Mouse (Mus musculus) heart, embryonic 15.5 days (tissue): Measurements from ENCODE around the gene Mpdu1. TPM values are rescaled to one million over a fixed set of nuclear protein-coding genes. Genes with fewer than 3 reads are reported as not detected.
A peak's percentile ranks its signal among the peaks of the same experiment; 100 is the strongest.
"Not testable (repeated sequence)": the region's sequence is repeated elsewhere in the genome, so short reads cannot be mapped to it uniquely, and the experiment has no call there.

ENCODE experiments used
- ATAC-seq: fragments of 200-750 bp; cut with Nextera tagmentation; replicated peaks from 2 replicates; pipeline ENCODE4 v1.8.0; 2017; ENCODE audit warnings: low read depth, moderate TSS enrichment; ENCODE audit not compliant: insufficient number of reproducible peaks, insufficient read depth, low FRiP score
- H3K27ac ChIP-seq: fragments of 300-500 bp; sonication (generic); 2 replicates; pipeline ENCODE4 v1.5.1; 2015; ENCODE audit warnings: mild to moderate bottlenecking, inconsistent platforms
- H3K27me3 ChIP-seq: fragments of 300-500 bp; sonication (generic); 2 replicates; pipeline ENCODE4 v1.6.1; 2015; ENCODE audit warnings: inconsistent platforms
- H3K36me3 ChIP-seq: fragments of 300-500 bp; sonication (generic); 2 replicates; pipeline ENCODE4 v1.6.1; 2015; ENCODE audit warnings: mild to moderate bottlenecking, inconsistent platforms
- H3K4me1 ChIP-seq: fragments of 300-500 bp; sonication (generic); replicated peaks from 2 replicates; pipeline ENCODE4 v1.6.1; 2015; ENCODE audit warnings: inconsistent platforms
- H3K4me2 ChIP-seq: fragments of 300-500 bp; sonication (generic); 2 replicates; pipeline ENCODE4 v1.6.1; 2015; ENCODE audit warnings: inconsistent platforms, mild to moderate bottlenecking, moderate library complexity
- H3K4me3 ChIP-seq: fragments of 300-500 bp; sonication (generic); 2 replicates; pipeline ENCODE4 v1.5.1; 2015; ENCODE audit warnings: mild to moderate bottlenecking, inconsistent platforms
- H3K9ac ChIP-seq: fragments of 300-500 bp; sonication (generic); 2 replicates; pipeline ENCODE4 v1.6.1; 2015; ENCODE audit warnings: mild to moderate bottlenecking, inconsistent platforms
- H3K9me3 ChIP-seq: fragments of 300-500 bp; sonication (generic); replicated peaks from 2 replicates; pipeline ENCODE4 v1.6.1; 2016; ENCODE audit warnings: inconsistent platforms
- WGBS: fragments of 180-500 bp; shearing (Covaris S2); methylation state at CpG from one replicate; pipeline ENCODE4 v1.1.7; 2015; ENCODE audit warnings: mixed read lengths; 5-methylcytosine and 5-hydroxymethylcytosine counted together
- polyA plus RNA-seq: library from polyadenylated mRNA; unstranded; fragments of >200 nt; fragmentation: Nextera tagmentation; extraction: Ambion mirVana; gene quantifications from 2 replicates; pipeline ENCODE4 v1.2.1, GENCODE M21; 2015

Mpdu1 gene
- polyA plus RNA-seq, 1 experiment from 2014 or later: 38.8 TPM

GRCm38 (mm10) chr11:69703381-69703780 lies 40.9 kb upstream of the Mpdu1 start:
- not testable (repeated sequence) for H3K36me3 ChIP-seq, H3K27me3 ChIP-seq, H3K4me2 ChIP-seq, ATAC-seq, H3K4me3 ChIP-seq, H3K9me3 ChIP-seq, H3K27ac ChIP-seq, H3K9ac ChIP-seq
- WGBS: 79% methylated on average over 3 of the region's 3 CpGs
- H3K4me1 ChIP-seq: peaks cover 10% of the 10 kb centered on the region

- 94% methylated on average over 10 of the region's 10 CpGs for WGBS
- ATAC-seq: not testable (repeated sequence)
Measured at GRCm38 (mm10) chr11:69702886-69703285, 40.4 kb upstream of the Mpdu1 start.

GRCm38 (mm10) chr11:69699595-69699994 lies 37.2 kb upstream of the Mpdu1 start:
- 20% methylated on average over 1 of the region's 1 CpGs for WGBS
- H3K27me3 ChIP-seq: no peaks in the 10 kb centered on the region
- no peak overlapping the region for H3K9ac ChIP-seq
- no peaks in the 10 kb centered on the region for H3K9me3 ChIP-seq
- H3K27ac ChIP-seq: no peak overlapping the region
- ATAC-seq: no peak
- H3K36me3 ChIP-seq: no peaks in the 10 kb centered on the region
- no peak overlapping the region for H3K4me3 ChIP-seq
- H3K4me2 ChIP-seq: no peak overlapping the region
- peaks cover 15% of the 10 kb centered on the region for H3K4me1 ChIP-seq

More at GRCm38 (mm10) chr11:69702886-69703285, 40.4 kb upstream of the Mpdu1 start:
- not testable (repeated sequence) for H3K4me3 ChIP-seq, H3K9me3 ChIP-seq, H3K36me3 ChIP-seq, H3K27me3 ChIP-seq, H3K27ac ChIP-seq, H3K9ac ChIP-seq, H3K4me2 ChIP-seq
- peaks cover 10% of the 10 kb centered on the region for H3K4me1 ChIP-seq

- Histone ChIP-seq H3K9ac (no peak overlapping the region), H3K9me3 (no peaks in the 10 kb centered on the region), H3K27ac (no peak overlapping the region), H3K36me3 (no peaks in the 10 kb centered on the region), H3K27me3 (no peaks in the 10 kb centered on the region), H3K4me3 (no peak overlapping the region), H3K4me2 (no peak overlapping the region), H3K4me1 (peaks cover 15% of the 10 kb centered on the region)
- ATAC-seq: no peak
- WGBS: 65% methylated on average over 5 of the region's 5 CpGs
Measured at GRCm38 (mm10) chr11:69698574-69698973, 36.1 kb upstream of the Mpdu1 start.

- peaks cover 19% of the 10 kb centered on the region for H3K4me1 ChIP-seq
- 81% methylated on average over 3 of the region's 3 CpGs for WGBS
- ATAC-seq: no peak
Measured at GRCm38 (mm10) chr11:69697396-69697795, 35.0 kb upstream of the Mpdu1 start.

DNA sequence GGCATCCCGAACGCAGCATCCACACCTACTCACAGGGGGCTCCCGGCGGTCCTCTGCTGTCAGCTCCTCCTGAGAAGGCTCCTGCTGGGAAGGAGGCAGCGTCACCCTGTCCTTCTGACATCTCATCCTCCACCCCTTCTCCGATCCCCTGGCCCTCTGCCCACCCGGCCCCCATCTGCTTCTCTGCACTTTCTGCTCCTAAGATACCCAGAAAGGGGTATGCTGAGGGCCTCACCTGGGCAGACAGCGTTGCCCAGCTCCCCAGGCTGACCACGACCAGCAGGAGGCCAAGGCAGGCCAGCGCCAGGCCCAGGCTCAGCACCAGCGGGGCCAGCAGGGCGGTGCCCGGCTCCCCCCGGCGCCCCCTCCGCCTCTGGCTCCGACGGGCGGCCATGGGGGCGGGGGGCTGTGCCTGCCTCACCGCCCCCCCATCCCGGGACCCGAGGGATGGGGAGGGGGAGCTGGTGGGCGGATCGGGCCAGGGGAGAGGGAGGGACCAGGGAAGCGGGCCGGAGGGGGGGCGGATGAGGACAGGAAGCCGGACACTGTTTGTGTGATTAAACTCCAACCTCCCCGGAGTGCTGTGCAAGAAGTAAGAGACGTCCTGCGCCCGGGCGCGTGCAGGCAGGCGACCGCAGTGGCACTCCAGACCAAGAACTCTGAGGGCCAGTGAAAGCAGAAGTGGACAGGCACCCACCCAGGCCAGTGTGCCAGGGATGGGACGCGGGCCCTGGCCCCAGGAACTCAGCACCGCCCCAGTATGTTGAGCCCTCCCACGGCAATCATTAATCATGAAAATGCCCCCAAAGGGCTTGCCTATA lies 33.1 kb upstream of the Mpdu1 start, which contains the start of the genes Tnfsf12 and Tnfsfm13:
Gene Tnfsf12, minus strand, starts transcription at position 489 of the 821 bp plus-strand sequence.
Gene Tnfsfm13, minus strand, starts transcription at position 738 of the 821 bp plus-strand sequence.
- peak; percentile 78 for ATAC-seq
- Histone ChIP-seq H3K27ac (peak within 1 kb of the TSS; percentile 73), H3K9ac (peak within 1 kb of the TSS; percentile 69), H3K36me3 (no peaks in the 10 kb centered on the region), H3K4me2 (peak within 1 kb of the TSS; percentile 90), H3K4me1 (peaks cover 19% of the 10 kb centered on the region), H3K27me3 (no peaks in the 10 kb centered on the region), H3K4me3 (peak within 1 kb of the TSS; percentile 59), H3K9me3 (no peaks in the 10 kb centered on the region)
- 2% methylated on average over 41 of the region's 41 CpGs for WGBS

More at GRCm38 (mm10) chr11:69697396-69697795, 35.0 kb upstream of the Mpdu1 start:
- Histone ChIP-seq H3K36me3 (no peaks in the 10 kb centered on the region), H3K4me2 (no peak overlapping the region), H3K4me3 (no peak overlapping the region), H3K27ac (no peak overlapping the region), H3K9ac (no peak overlapping the region), H3K9me3 (no peaks in the 10 kb centered on the region), H3K27me3 (no peaks in the 10 kb centered on the region)

GRCm38 (mm10) chr11:69695046-69695360 lies 32.6 kb upstream of the Mpdu1 start:
- Histone ChIP-seq H3K4me1 (peaks cover 19% of the 10 kb centered on the region), H3K27me3 (no peaks in the 10 kb centered on the region), H3K36me3 (no peaks in the 10 kb centered on the region), H3K4me2 (peak overlapping the region; percentile 90), H3K27ac (peak overlapping the region; percentile 73; the same call in 1 of the 2 replicates), H3K9me3 (no peaks in the 10 kb centered on the region), H3K4me3 (peak overlapping the region; percentile 59), H3K9ac (peak overlapping the region; percentile 69)
- WGBS: 29% methylated on average over 6 of the region's 6 CpGs
- no peak for ATAC-seq

- no peak for ATAC-seq
- no peak overlapping the region for H3K9ac ChIP-seq
- no peaks in the 10 kb centered on the region for H3K36me3 ChIP-seq
- H3K27ac ChIP-seq: no peak overlapping the region
- no peaks in the 10 kb centered on the region for H3K27me3 ChIP-seq
- H3K9me3 ChIP-seq: no peaks in the 10 kb centered on the region
- no peak overlapping the region for H3K4me3 ChIP-seq
- H3K4me2 ChIP-seq: no peak overlapping the region
- 44% methylated on average over 11 of the region's 11 CpGs for WGBS
- peaks cover 13% of the 10 kb centered on the region for H3K4me1 ChIP-seq
Measured at GRCm38 (mm10) chr11:69693421-69693965, 31.1 kb upstream of the Mpdu1 start.

DNA sequence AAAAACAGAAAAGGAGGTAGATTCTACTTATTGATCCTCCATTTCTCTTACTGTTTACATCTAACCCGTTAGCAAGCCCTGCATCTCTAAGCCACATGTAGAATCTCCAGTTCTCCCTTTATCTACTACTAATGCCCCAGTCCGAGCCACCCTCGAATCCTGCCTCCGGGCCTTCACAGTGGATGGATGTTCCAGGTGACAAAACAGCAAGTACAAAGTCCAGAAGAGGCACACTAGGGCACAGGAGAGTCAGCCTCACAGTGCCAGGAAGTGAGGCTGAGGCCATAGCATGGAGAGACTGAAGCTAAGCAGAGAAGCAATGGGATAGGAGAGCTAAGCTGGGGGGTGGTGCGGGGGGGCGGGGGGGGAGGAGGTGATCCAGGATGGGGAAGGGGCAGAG lies 30.4 kb upstream of the Mpdu1 start:
- H3K4me3 ChIP-seq: no peak overlapping the region
- no peaks in the 10 kb centered on the region for H3K27me3 ChIP-seq
- ATAC-seq: no peak
- whole genome bisulfite sequencing: 86% methylated on average over 6 of the region's 6 CpGs
- no peaks in the 10 kb centered on the region for H3K9me3 ChIP-seq
- H3K9ac ChIP-seq: no peak overlapping the region
- H3K36me3 ChIP-seq: no peaks in the 10 kb centered on the region
- peaks cover 13% of the 10 kb centered on the region for H3K4me1 ChIP-seq
- no peak overlapping the region for H3K27ac ChIP-seq
- H3K4me2 ChIP-seq: no peak overlapping the region

DNA sequence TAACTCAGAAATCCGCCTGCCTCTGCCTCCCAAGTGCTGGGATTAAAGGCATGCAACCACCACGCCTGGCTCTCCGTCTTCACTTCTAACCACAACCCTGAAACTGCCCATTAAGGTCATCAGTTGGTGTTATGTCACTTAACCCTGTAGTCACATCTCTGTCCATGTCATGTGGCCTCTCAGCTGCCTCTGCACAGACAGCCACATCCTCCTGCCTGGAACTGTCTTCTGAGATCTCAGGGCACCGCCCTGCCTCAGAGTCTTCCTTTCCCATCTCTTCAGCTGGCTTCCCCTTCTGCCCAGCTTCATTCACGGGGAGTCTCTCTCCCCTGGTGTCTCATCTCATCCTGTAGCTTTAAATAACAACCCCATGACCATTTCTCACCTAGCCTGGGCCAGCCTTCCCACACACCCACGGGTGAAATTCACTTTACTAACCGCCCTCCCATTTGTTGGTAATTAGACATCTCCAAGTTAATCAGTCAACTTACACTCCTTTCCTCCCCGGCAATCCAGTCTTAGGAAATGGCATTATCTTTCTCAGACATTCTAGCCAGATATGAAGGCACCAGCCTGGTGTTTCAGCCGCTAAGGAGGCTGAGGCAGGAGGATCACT lies 29.9 kb upstream of the Mpdu1 start:
- peaks cover 13% of the 10 kb centered on the region for H3K4me1 ChIP-seq
- H3K9me3 ChIP-seq: no peaks in the 10 kb centered on the region
- WGBS: 70% methylated on average over 9 of the region's 9 CpGs
- H3K27ac ChIP-seq: no peak overlapping the region
- no peaks in the 10 kb centered on the region for H3K27me3 ChIP-seq
- H3K36me3 ChIP-seq: no peaks in the 10 kb centered on the region
- no peak overlapping the region for H3K4me2 ChIP-seq
- ATAC-seq: no peak
- H3K9ac ChIP-seq: no peak overlapping the region
- H3K4me3 ChIP-seq: no peak overlapping the region

GRCm38 (mm10) chr11:69689891-69690290 lies 27.4 kb upstream of the Mpdu1 start:
- Histone ChIP-seq H3K4me2 (no peak overlapping the region), H3K9ac (no peak overlapping the region)
- WGBS: 97% methylated on average over 1 of the region's 1 CpGs

More at GRCm38 (mm10) chr11:69689891-69690290, 27.4 kb upstream of the Mpdu1 start:
- Histone ChIP-seq H3K27me3 (no peaks in the 10 kb centered on the region), H3K27ac (no peak overlapping the region), H3K9me3 (no peaks in the 10 kb centered on the region), H3K4me3 (no peak overlapping the region), H3K36me3 (no peaks in the 10 kb centered on the region), H3K4me1 (peaks cover 28% of the 10 kb centered on the region)
- no peak for ATAC-seq
